Mouse (Mus musculus): ENCODE results near the gene Senp7. TPM values are rescaled to one million over a fixed set of nuclear protein-coding genes. Genes with fewer than 3 reads are reported as not detected.

Senp7 gene
- total RNA-seq, 4 experiments from 2014 or later = 18.0 to 33.3 (median 25.4) TPM

DNA sequence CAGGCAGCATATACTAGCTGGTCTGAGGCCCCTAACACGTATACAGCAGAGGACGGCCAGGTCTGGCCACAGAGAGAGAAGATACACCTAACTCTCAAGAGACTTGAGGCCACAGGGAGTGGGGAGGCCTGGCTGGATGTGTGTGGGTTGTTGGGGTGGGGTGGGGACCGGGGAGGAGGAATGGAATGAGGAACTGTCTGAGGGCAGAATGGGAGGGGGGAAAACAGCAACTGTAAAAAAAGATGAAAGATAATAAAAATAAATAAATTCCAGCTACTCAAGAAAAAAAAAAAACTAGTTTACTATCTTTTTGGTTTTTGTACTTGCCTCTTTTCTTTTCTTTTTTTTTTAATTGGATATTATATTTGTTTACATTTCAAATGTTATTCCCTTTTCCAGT lies 91.8 kb downstream of the Senp7 start:
- DNase-seq = no peak

DNA sequence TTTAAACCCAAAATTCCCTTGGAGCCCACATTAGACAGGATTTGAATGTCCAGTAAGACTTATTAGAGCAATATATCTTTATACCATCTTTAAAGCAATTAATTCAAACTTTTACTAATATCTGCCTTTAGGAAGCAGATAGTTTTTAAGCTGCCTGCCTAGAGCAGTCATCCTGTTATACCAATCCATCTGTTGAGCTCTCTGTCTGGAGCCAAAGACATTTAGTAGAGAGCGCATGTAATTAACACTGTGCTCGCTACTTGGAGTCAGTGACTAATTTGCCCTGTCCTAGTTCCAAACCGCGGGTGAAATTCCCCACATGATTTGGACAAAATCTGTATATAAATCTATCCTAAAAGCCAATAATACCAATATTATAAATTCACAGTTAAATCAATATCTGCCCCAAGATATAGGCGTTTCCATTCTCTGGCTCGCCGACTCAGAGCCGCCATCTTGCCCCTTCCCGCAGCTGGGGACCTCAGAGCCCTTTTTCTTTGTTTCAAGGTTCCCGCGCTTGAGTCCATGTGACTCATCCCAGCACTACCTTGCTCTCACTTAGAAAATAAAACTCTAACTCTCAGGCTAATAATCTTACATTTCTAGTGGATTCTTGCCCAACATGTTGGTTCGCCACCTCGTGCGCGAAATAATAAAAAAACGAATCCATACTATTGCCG lies 96.9 kb downstream of the Senp7 start:
- DNase-seq = no peak

DNA sequence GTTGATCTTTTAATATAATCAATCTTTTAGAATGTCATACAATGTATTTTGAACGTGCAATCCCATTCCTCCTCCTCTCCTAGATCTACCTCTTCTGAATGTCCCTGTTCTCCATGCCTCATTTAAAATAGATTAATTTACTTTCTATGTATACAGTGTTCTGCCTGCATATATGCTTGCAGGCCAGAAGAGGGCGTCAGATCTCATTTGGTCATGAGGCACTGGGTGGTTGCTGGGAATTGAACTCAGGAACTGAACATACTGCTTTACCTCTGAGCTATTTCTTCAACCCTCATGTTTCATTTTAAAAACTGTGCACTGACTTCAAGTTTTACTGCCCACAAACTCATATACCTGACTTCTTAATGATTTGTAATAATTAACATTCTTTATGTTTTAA lies 99.5 kb downstream of the Senp7 start:
- DNase-seq = no peak

DNA sequence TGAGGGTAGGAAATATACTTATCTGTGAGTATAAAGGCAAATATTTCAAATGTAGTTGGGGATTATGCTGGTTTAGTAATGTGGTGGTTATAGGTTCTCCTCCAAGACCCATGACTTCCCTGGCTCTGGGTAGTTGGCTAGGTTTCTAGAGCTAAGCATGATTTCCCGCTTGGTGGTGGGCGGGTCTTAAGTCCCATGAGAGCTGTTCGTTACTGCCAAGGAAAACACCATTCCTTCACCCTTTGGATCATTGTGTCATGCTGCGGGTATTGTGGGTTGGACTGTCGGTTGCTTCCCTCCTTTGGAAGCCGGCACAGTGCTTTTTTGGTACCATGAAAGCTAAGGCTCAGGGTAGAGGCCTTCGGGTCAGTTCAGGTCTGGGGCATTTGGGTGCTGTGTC lies 115.3 kb downstream of the Senp7 start:
- no peak for DNase-seq

DNA sequence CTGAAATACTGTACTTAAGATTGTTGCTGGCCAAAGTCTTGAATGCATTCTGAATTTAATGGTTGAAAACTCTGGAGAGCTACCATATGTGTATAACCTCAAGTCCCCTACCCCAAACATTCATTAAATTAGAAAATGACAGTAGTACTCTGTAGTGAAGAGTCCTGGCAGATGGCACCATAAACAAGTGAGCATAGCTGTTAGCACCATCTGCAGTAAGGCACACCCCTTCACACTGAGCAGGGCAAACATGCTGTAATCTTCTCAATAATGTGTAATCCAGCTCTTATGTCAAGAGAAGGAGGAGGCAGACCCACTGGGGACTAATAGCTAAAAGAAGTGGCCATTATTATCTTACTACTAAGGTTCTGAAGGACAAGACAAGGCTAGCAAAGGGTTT lies 122.1 kb downstream of the Senp7 start:
- DNase-seq = no peak

DNA sequence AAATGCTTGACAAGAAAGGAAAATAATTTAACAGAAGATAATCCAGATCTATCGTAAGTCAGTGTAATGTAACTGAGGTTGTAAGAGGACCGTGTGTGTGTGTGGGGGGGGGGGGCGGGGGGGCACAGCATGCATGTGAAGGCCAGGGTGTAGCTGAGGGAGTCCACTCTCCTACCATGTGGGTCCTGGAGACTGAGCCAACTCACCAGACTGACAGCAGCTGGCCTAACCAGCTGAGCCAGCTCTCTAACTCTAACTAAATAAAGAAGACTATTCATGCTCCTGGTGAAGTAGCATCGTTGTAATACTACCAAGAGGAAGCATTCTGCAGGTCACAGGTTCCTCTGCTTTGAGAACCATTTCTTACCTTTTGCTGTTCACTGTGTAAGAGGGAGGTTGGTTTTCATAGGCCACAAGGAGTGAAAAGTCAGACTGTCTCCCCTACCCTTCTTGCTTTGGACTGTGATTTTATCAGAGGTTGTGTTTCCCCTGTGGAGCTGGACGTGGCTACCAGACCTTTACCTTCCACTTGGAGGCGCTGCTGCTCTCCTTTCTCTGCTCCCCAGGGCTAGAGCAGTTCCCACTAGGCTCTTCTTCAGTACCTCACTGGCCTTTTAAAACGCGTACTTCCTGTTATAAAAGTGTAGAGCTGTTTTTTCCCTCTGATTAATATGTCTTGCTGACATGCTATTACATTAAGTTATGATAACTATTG lies 127.9 kb downstream of the Senp7 start:
- DNase-seq = no peak

DNA sequence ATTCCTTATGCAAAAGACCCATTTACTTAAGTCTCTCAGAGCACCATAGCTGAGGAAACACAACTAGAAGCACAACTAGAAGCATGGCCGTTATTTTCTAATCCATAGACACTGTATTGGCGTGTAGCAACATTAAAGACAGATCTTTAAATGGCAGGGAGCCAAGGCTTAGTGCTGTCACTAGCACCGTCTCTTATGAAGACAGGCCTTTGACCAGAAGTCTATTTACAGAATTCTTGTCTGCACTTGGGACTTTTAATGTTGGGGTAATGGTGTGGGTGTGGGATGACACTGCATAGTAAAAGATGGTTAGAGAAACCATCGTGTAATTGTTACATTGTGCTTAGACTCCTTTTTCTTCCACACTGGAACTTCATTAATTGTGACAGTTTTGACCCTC lies 138.7 kb downstream of the Senp7 start:
- DNase-seq = no peak

DNA sequence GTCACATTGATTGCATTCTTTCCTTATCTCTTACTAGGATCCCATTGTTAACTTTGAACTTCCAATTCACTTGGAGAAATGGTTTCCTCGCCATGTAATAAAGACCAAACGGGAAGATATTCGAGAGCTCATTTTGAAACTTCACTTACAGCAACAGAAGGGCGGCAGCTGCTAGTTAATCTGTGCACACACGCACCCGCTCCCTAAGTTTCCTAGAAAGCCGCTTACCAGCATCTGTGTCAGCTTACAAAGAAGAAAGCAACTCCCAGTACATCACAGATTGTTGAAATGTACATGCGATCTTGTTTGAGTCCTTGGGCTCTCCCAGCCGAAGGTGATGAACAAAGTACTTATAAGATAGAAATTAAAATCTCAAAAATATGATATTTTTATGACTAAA lies 140.1 kb downstream of the Senp7 start:
- DNase-seq = no peak

DNA sequence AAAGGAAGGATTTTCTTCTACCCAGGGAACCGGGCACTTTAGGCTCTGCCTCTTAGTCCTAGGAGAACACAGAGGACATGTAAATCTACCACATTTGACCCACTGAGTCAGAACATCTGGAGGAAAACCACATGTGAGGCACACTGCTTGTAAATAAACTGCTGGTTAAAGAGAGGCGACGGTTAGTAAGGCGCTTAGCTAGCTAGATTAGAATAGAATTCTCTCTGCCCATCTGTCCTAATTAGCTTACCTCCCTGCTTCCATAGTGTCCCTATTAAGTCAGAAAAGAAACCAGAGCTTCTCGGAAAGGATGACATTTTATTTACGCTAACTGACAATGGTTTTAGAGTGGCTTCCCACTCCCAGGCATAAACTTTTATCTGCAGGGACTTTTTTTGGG lies 155.9 kb downstream of the Senp7 start, which contains the start of gene Impg2:
TSS of gene Impg2 (plus strand) at position 263 of the 400 bp plus-strand sequence.
- DNase-seq = no peak

DNA sequence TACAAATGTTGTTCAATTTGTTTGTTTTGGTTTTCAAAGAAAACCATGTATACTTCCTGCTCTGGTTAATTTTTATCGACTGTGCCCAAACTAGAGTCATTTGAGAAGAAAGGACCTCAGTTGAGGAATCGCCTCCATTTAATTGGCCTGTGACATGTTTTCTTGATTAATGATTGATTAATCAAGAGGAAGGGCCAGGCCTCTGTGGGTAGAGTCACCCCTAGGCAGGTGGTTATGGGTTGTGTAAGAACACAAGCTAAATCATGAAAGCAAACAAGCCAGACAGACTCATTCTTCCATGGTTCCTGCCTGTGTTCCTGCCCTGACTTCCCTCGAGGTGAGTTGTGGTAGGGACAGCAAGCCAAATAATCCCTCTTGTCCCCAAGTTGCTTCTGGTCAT lies 164.6 kb downstream of the Senp7 start:
- DNase-seq = no peak

DNA sequence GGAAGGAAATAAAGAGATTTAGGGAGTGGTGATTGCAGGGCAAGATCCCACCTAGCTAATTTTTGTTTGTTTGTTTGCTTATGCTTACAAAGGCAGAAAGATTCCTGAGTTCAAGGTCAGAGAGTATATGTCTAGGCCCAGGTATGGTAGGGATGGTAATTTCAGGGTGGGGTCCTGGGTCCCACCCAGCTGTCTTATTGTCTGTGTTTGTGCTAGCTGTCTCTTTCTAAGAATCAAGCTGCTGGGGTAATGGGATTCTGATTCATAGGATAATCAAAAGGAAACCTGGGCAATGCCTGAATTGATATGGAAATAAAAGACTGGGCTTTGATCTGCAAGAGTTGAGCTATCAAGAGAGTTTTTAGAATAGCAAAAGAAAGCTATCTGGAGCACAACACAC lies 179.5 kb downstream of the Senp7 start:
- DNase-seq = no peak

DNA sequence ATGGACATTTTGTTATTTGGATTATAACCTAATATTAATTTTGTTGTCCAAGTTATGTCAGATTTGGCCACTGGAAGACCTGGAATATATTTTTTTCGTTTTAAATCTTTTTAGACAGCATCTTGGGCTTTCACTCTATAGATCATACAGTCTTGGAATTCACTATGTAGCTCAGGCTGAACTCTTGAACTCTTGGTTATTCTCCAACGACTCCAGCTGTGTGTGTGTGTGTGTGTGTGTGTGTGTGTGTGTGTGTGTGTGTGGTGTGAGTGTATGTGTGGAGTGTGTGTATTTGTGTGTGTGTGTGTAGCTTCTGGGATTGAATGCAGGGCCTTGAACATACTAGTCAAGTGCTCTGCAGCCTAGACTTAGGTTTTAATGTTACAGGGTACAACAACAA lies 181.3 kb downstream of the Senp7 start:
- DNase-seq = no peak

DNA sequence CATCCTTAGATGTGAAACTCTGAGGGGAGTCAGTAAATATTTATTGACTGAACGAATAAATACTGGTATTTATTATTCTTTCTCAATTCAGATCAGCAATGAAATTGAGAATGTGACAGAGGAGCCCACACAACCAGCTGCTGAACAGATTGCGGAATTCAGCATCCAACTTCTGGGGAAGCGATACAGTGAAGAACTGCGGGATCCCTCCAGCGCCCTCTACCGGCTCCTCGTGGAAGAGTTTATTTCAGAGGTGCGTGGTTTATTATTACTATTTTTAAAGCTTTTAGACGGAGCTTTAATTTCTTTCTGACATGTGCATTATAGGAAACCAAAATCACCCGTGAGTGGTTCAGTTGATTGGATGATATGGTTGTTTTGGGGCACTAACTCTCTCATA lies 183.2 kb downstream of the Senp7 start:
- no peak for DNase-seq

DNA sequence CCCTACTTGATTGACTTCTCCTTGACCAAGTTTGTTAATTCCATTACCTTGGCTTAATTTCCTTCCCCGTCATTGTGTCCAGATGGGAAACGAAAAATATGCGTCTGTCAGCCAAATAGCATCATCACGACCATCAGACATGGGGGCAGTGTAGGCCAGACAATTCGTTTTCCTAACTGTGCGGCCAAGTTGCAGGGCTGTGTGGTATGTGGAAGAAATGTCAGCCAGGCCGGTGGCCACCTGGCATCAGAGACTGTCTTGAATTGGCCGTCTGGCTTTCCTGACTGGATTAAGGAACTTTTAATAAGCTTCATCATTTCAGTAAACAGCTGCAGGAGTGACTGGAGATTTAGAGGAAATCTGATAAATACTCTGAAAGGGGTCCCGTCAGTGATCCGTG lies 184.6 kb downstream of the Senp7 start:
- DNase-seq = no peak

Small RNAs within 50 kb of the gene (microRNA-seq; reads per million reads assigned to microRNA genes)
- gene Gm24047 = 0 reads per million in 2 experiments

Other genes with a start within 250 kb of the Senp7 start
- 1 to 10 TPM; 3.4 to 8.0 (median 5.0) TPM for gene Nfkbiz, start 209.4 kb upstream of the Senp7 start, total RNA-seq (2022)
- 1 to 10 TPM; 2.0 to 3.4 (median 2.7) TPM for gene Nxpe3, start 153.1 kb upstream of the Senp7 start, total RNA-seq (2022)
- 10 to 100 TPM; 10.4 to 15.0 (median 12.8) TPM for gene Cep97, start 113.5 kb upstream of the Senp7 start, total RNA-seq (2022)
- 100 to 1,000 TPM; 569 to 683 (median 613) TPM for gene Rpl24, start 82.1 kb upstream of the Senp7 start, total RNA-seq (2022)
- gene Zbtb11, start 74.5 kb upstream of the Senp7 start, total RNA-seq (2022) = 10 to 100 TPM; 21.0 to 22.3 (median 21.6) TPM
- gene Pcnp, start 18.6 kb upstream of the Senp7 start, total RNA-seq (2022) = 100 to 1,000 TPM; 102 to 138 (median 126) TPM
- gene Trmt10c, start 10.5 kb upstream of the Senp7 start, total RNA-seq (2022) = 10 to 100 TPM; 16.0 to 19.5 (median 18.7) TPM
- gene Impg2, start 156.0 kb downstream of the Senp7 start, total RNA-seq (2022) = under 1 TPM; 0.17 to 0.71 (median 0.50) TPM

Measured in adrenal gland, adult 8-10 months (tissue).